Comparison of ENCODE assay signal across 17 mouse cellular contexts in the genomic region with DNA sequence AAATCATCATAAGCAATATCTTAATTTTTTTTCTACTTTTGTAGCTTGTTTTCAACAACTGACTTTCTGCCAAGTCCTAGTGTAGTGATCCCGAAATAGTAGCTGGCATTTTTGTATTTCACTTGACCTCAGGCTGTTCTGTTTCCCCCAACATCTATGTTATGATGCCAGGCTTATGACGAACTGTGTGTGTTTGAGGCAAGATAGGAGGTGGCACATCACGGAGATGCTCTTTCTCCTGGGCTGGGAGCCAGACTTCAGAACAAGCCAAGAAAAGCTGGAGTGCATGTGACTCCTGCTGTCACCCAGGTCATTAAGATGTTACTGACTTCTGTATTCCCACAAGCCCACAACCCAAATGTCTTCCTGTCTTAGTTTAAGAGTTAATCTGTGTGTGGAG.
DNase-seq lines count a peak whose midpoint lies in the region; ATAC-seq and TF ChIP-seq lines count a peak whose summit lies in the region.
"Had no signal": no experiment of that assay in that cellular context is flagged by ENCODE, and none has a peak within 500 bp of the region (broad histone marks: within the 10 kb centered on the region; RNA-seq: fewer than 3 reads in every experiment).

No protein-coding gene starts in this region.

- DNase-seq in frontal cortex, postnatal 10 days (ENCODE audit: low spot score in 2 of 2), result no peak
- DNase-seq in liver, adult 2 months (ENCODE audit: extremely low read depth, low read depth, low spot score), result peak; percentile 7
- DNase-seq in liver, postnatal 0 days, result no peak
- peak; percentile 31 for DNase-seq in MN1 (ENCODE audit: low spot score)
- no peak for DNase-seq in kidney, adult 9 months
- DNase-seq in adrenal gland, postnatal 36 days, result no peak
- DNase-seq: adrenal gland, adult 8-10 months; gastrocnemius, postnatal 25 days; lung, adult 2 months; retina, postnatal 1 day; thymus, postnatal 14 days had no signal

- no peak overlapping the region for H3K4me3 ChIP-seq in liver, adult 2 months (ENCODE audit: insufficient read depth, low read depth, low read length)
- H3K4me3 ChIP-seq in liver, postnatal 0 days (ENCODE audit: low read depth, low read length), result no peak overlapping the region
- no peak overlapping the region for H3K4me3 ChIP-seq in heart, embryonic 13.5 days
- H3K4me3 ChIP-seq: limb, embryonic 15.5 days; neural tube, embryonic 15.5 days had no signal

- no peaks in the 10 kb centered on the region for H3K4me1 ChIP-seq in liver, adult 2 months (ENCODE audit: control insufficient read depth, insufficient read depth, low read length)
- no peaks in the 10 kb centered on the region for H3K4me1 ChIP-seq in liver, postnatal 0 days (ENCODE audit: insufficient read depth)
- peaks cover 13% of the 10 kb centered on the region for H3K4me1 ChIP-seq in heart, embryonic 13.5 days
- H3K4me1 ChIP-seq: limb, embryonic 15.5 days; neural tube, embryonic 15.5 days had no signal

- no peaks in the 10 kb centered on the region for H3K36me3 ChIP-seq in liver, adult 2 months (ENCODE audit: control insufficient read depth, insufficient read depth, low read length)
- no peaks in the 10 kb centered on the region for H3K36me3 ChIP-seq in liver, postnatal 0 days (replicated peaks; ENCODE audit: insufficient read depth, low read length)
- H3K36me3 ChIP-seq in heart, embryonic 13.5 days, result no peaks in the 10 kb centered on the region
- H3K36me3 ChIP-seq: limb, embryonic 15.5 days; neural tube, embryonic 15.5 days had no signal

- TF ChIP-seq CTCF in liver, adult 2 months (IDR thresholded peaks at IDR 0.05; ENCODE audit: low read depth, low read length), result no peak
- TF ChIP-seq CTCF in liver, postnatal 0 days (IDR thresholded peaks at IDR 0.05; ENCODE audit: low read depth), result no peak

- TF ChIP-seq EP300 in liver, postnatal 0 days (IDR thresholded peaks at IDR 0.05; ENCODE audit: low read depth), result no peak

- no peak overlapping the region for H3K4me2 ChIP-seq in liver, postnatal 0 days (ENCODE audit: low read depth, low read length)
- no peak overlapping the region for H3K4me2 ChIP-seq in heart, embryonic 13.5 days
- H3K4me2 ChIP-seq: limb, embryonic 15.5 days; neural tube, embryonic 15.5 days had no signal

- no peaks in the 10 kb centered on the region for H3K27me3 ChIP-seq in liver, adult 2 months (ENCODE audit: control insufficient read depth, insufficient read depth, low read length)
- no peaks in the 10 kb centered on the region for H3K27me3 ChIP-seq in liver, postnatal 0 days (ENCODE audit: insufficient read depth, low read length)
- no peaks in the 10 kb centered on the region for H3K27me3 ChIP-seq in heart, embryonic 13.5 days (replicated peaks)
- H3K27me3 ChIP-seq: limb, embryonic 15.5 days; neural tube, embryonic 15.5 days had no signal

- TF ChIP-seq POLR2A in liver, adult 2 months (IDR thresholded peaks at IDR 0.05; ENCODE audit: extremely low read depth, insufficient read depth, low read length), result no peak

- H3K9ac ChIP-seq in liver, adult 2 months (ENCODE audit: low read depth, low read length), result no peak overlapping the region
- H3K9ac ChIP-seq in liver, postnatal 0 days (replicated peaks), result no peak overlapping the region
- H3K9ac ChIP-seq in heart, embryonic 13.5 days, result no peak overlapping the region
- H3K9ac ChIP-seq: limb, embryonic 15.5 days; neural tube, embryonic 15.5 days had no signal

- 41% methylated on average over 3 of the region's 3 CpGs for WGBS in liver, adult 2 months
- 67% methylated on average over 3 of the region's 3 CpGs for WGBS in liver, postnatal 0 days (ENCODE audit: insufficient replicate concordance)
- 23% methylated on average over 3 of the region's 3 CpGs for WGBS in heart, embryonic 13.5 days

- H3K9me3 ChIP-seq in liver, postnatal 0 days (ENCODE audit: low read length), result no peaks in the 10 kb centered on the region
- no peaks in the 10 kb centered on the region for H3K9me3 ChIP-seq in heart, embryonic 13.5 days
- H3K9me3 ChIP-seq: limb, embryonic 15.5 days; neural tube, embryonic 15.5 days had no signal

- 0 out of 2 replicates have a peak, but pooled peaks have one; percentile 47 for ATAC-seq in frontal cortex, adult (ENCODE audit: low TSS enrichment)
- ATAC-seq in liver, postnatal 0 days, result no peak
- ATAC-seq in heart, embryonic 13.5 days (ENCODE audit: extremely low read depth, insufficient number of reproducible peaks, low FRiP score, low TSS enrichment), result no peak
- ATAC-seq: inflammation-experienced regulatory T-cells, adult 6 months had no signal

- no peaks in the 10 kb centered on the region for H3K79me2 ChIP-seq in liver, adult 2 months (ENCODE audit: control insufficient read depth, insufficient read depth, low read length)

- H3K27ac ChIP-seq in liver, adult 2 months (replicated peaks; ENCODE audit: insufficient read depth, low read depth, low read length), result no peak overlapping the region
- no peak overlapping the region for H3K27ac ChIP-seq in liver, postnatal 0 days (ENCODE audit: low read depth)
- H3K27ac ChIP-seq in heart, embryonic 13.5 days (replicated peaks), result peak overlapping the region; percentile 54; the same call in 1 of the 2 replicates
- H3K27ac ChIP-seq: kidney, postnatal 0 days; limb, embryonic 15.5 days; neural tube, embryonic 15.5 days had no signal

Comparison
In these comparisons a context has a peak if more than half of its experiments do, and no peak if none do; other contexts are left out.
1. DNase-seq: peak in liver, adult 2 months (single experiment) and MN1 (single experiment); none in frontal cortex, postnatal 10 days (0 of 2), liver, postnatal 0 days (single experiment), kidney, adult 9 months (single experiment) and adrenal gland, postnatal 36 days (0 of 2).